Mouse (Mus musculus): ENCODE measurements around the gene Thbs3. TPM values are rescaled to one million over a fixed set of nuclear protein-coding genes. Genes with fewer than 3 reads are reported as not detected.
A peak's percentile ranks its signal among the peaks of the same experiment; 100 is the strongest.

Thbs3 gene
- polyA plus RNA-seq, 1 experiment = not detected

GRCm38 (mm10) chr3:89250435-89251040 lies 35.6 kb downstream of the Thbs3 start:
- 25% methylated on average over 7 of the region's 7 CpGs for WGBS
- H3K4me1 ChIP-seq (ENCODE audit: control insufficient read depth, insufficient read depth, low read length) = peaks cover 10% of the 10 kb centered on the region
- TF ChIP-seq POLR2A (IDR thresholded peaks at IDR 0.05; ENCODE audit: insufficient read depth, low read depth, low read length) (no peak), CTCF (IDR thresholded peaks at IDR 0.05; ENCODE audit: insufficient read depth, low read depth, low read length) (no peak)
- no peak overlapping the region for H3K4me3 ChIP-seq (ENCODE audit: insufficient read depth, low read depth, low read length)
- no peak overlapping the region for H3K27ac ChIP-seq (ENCODE audit: insufficient read depth, low read depth, low read length)

GRCm38 (mm10) chr3:89251365-89251895 lies 36.5 kb downstream of the Thbs3 start:
- H3K4me1 ChIP-seq (ENCODE audit: control insufficient read depth, insufficient read depth, low read length) = peaks cover 10% of the 10 kb centered on the region
- no peak overlapping the region for H3K4me3 ChIP-seq (ENCODE audit: insufficient read depth, low read depth, low read length)
- TF ChIP-seq CTCF (IDR thresholded peaks at IDR 0.05; ENCODE audit: insufficient read depth, low read depth, low read length) = no peak
- TF ChIP-seq POLR2A (IDR thresholded peaks at IDR 0.05; ENCODE audit: insufficient read depth, low read depth, low read length) = no peak
- H3K27ac ChIP-seq (ENCODE audit: insufficient read depth, low read depth, low read length) = no peak overlapping the region
- 9% methylated on average over 17 of the region's 17 CpGs for WGBS

- TF ChIP-seq POLR2A (IDR thresholded peaks at IDR 0.05; ENCODE audit: insufficient read depth, low read depth, low read length) (no peak), CTCF (IDR thresholded peaks at IDR 0.05; ENCODE audit: insufficient read depth, low read depth, low read length) (no peak)
- H3K4me3 ChIP-seq (ENCODE audit: insufficient read depth, low read depth, low read length) = no peak overlapping the region
These were observed 40.0 kb downstream of the Thbs3 start for GRCm38 (mm10) chr3:89254994-89255393.

DNA sequence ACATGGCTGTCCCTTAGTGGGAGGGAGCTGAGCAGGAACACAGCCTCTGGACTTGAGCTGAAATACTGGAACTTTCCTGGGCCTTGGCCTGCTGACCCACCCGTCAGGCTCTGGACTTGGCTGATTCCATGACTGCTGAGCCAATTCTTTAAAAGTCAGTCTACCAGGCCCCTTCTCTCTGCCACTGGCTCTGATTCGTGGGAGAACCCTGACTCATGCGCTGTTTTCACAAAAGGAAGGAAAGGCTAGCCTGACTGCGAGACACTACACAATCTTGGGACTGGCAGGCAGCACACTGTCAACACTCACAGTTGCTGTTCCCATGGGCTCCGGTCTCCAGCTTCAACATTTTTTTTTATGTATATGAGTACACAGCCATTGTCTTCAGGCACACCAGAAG lies 41.2 kb downstream of the Thbs3 start:
- Histone ChIP-seq H3K4me3 (ENCODE audit: insufficient read depth, low read depth, low read length) (no peak overlapping the region), H3K27ac (ENCODE audit: insufficient read depth, low read depth, low read length) (no peak overlapping the region), H3K4me1 (ENCODE audit: control insufficient read depth, insufficient read depth, low read length) (peaks cover 4% of the 10 kb centered on the region)
- TF ChIP-seq POLR2A (IDR thresholded peaks at IDR 0.05; ENCODE audit: insufficient read depth, low read depth, low read length) (no peak), CTCF (IDR thresholded peaks at IDR 0.05; ENCODE audit: insufficient read depth, low read depth, low read length) (no peak)
- WGBS = 66% methylated on average over 5 of the region's 5 CpGs

More at GRCm38 (mm10) chr3:89254994-89255393, 40.0 kb downstream of the Thbs3 start:
- 94% methylated on average over 5 of the region's 5 CpGs for WGBS
- Histone ChIP-seq H3K4me1 (ENCODE audit: control insufficient read depth, insufficient read depth, low read length) (peaks cover 5% of the 10 kb centered on the region), H3K27ac (ENCODE audit: insufficient read depth, low read depth, low read length) (no peak overlapping the region)

- 37% methylated on average over 7 of the region's 7 CpGs for WGBS
- Histone ChIP-seq H3K27ac (ENCODE audit: insufficient read depth, low read depth, low read length) (no peak within 1 kb of the TSS), H3K4me3 (ENCODE audit: insufficient read depth, low read depth, low read length) (no peak within 1 kb of the TSS), H3K4me1 (ENCODE audit: control insufficient read depth, insufficient read depth, low read length) (no peaks in the 10 kb centered on the region)
- TF ChIP-seq CTCF (IDR thresholded peaks at IDR 0.05; ENCODE audit: insufficient read depth, low read depth, low read length) = no peak
- TF ChIP-seq POLR2A (IDR thresholded peaks at IDR 0.05; ENCODE audit: insufficient read depth, low read depth, low read length) = no peak
These were observed 44.1 kb downstream of the Thbs3 start, which contains the start of gene Dpm3 for GRCm38 (mm10) chr3:89259076-89259475. TSS of gene Dpm3 (plus strand) at chr3:89259358.

GRCm38 (mm10) chr3:89260211-89260610 lies 45.2 kb downstream of the Thbs3 start:
- WGBS = 75% methylated on average over 3 of the region's 3 CpGs
- H3K4me1 ChIP-seq (ENCODE audit: control insufficient read depth, insufficient read depth, low read length) = no peaks in the 10 kb centered on the region

DNA sequence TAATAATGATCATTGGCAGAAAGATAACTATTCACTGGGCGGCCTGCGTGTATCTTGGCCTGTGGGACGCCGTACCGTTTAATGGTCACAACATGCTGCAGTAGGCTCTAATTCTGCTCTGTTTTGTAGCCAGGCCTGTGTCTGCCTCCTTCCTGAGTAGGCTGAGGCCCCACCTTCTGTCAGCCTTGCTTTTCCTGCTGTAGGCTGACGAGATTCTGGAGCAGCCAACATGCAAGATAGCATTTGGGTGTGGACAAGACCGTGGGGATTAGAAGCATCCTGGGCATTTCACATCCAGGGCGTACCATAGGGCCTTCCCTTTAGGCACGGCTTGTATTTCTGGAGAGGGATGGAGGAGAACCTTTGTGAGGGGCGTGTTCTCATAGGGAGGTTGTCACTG lies 47.4 kb downstream of the Thbs3 start:
- peaks cover 2% of the 10 kb centered on the region for H3K4me1 ChIP-seq (ENCODE audit: control insufficient read depth, insufficient read depth, low read length)
- TF ChIP-seq CTCF (IDR thresholded peaks at IDR 0.05; ENCODE audit: insufficient read depth, low read depth, low read length) (no peak), POLR2A (IDR thresholded peaks at IDR 0.05; ENCODE audit: insufficient read depth, low read depth, low read length) (no peak)
- H3K27ac ChIP-seq (ENCODE audit: insufficient read depth, low read depth, low read length) = no peak overlapping the region
- 80% methylated on average over 10 of the region's 10 CpGs for WGBS
- H3K4me3 ChIP-seq (ENCODE audit: insufficient read depth, low read depth, low read length) = no peak overlapping the region

More at GRCm38 (mm10) chr3:89260211-89260610, 45.2 kb downstream of the Thbs3 start:
- no peak for TF ChIP-seq POLR2A (IDR thresholded peaks at IDR 0.05; ENCODE audit: insufficient read depth, low read depth, low read length)
- no peak for TF ChIP-seq CTCF (IDR thresholded peaks at IDR 0.05; ENCODE audit: insufficient read depth, low read depth, low read length)
- no peak overlapping the region for H3K27ac ChIP-seq (ENCODE audit: insufficient read depth, low read depth, low read length)
- H3K4me3 ChIP-seq (ENCODE audit: insufficient read depth, low read depth, low read length) = no peak overlapping the region

DNA sequence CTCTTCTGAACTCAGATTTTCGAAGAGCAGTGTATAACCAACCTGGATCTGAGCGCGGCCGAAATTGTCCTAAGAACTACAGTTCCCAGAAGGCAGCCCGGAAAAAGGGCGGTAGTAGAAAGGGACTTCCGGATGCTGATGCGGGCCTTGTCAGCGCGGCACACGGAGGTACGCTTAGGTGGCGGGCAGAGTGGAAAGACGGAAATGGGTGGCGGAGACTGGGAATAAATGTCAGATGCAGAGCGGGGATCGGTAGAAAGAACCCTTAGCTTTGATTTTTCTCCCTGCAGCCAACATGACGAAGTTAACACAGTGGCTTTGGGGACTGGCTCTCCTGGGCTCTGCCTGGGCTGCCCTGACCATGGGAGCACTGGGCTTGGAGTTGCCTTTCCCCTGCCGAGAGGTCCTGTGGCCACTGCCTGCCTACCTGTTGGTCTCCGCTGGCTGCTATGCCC lies 51.5 kb downstream of the Thbs3 start:
- Histone ChIP-seq H3K4me1 (ENCODE audit: control insufficient read depth, insufficient read depth, low read length) (peaks cover 24% of the 10 kb centered on the region), H3K4me3 (ENCODE audit: insufficient read depth, low read depth, low read length) (peak overlapping the region; percentile 93), H3K27ac (ENCODE audit: insufficient read depth, low read depth, low read length) (peak overlapping the region; percentile 64; the same call in 1 of the 2 replicates)
- under 1% methylated on average over 20 of the region's 20 CpGs for WGBS
- TF ChIP-seq CTCF (IDR thresholded peaks at IDR 0.05; ENCODE audit: insufficient read depth, low read depth, low read length) (no peak), POLR2A (IDR thresholded peaks at IDR 0.05; ENCODE audit: insufficient read depth, low read depth, low read length) (peak; percentile 76)

GRCm38 (mm10) chr3:89268916-89269315 lies 53.9 kb downstream of the Thbs3 start:
- no peak overlapping the region for H3K27ac ChIP-seq (ENCODE audit: insufficient read depth, low read depth, low read length)
- no peak overlapping the region for H3K4me3 ChIP-seq (ENCODE audit: insufficient read depth, low read depth, low read length)
- 71% methylated on average over 8 of the region's 8 CpGs for WGBS
- TF ChIP-seq CTCF (IDR thresholded peaks at IDR 0.05; ENCODE audit: insufficient read depth, low read depth, low read length) = no peak
- no peak for TF ChIP-seq POLR2A (IDR thresholded peaks at IDR 0.05; ENCODE audit: insufficient read depth, low read depth, low read length)
- peaks cover 24% of the 10 kb centered on the region for H3K4me1 ChIP-seq (ENCODE audit: control insufficient read depth, insufficient read depth, low read length)
